Mouse (Mus musculus) ES-Bruce4 (cell line): ENCODE data around the gene Fkrp. TPM values are rescaled to one million over a fixed set of nuclear protein-coding genes. Genes with fewer than 3 reads are reported as not detected.

Experiments
- H3K27ac ChIP-seq: 2 replicates; pipeline ENCODE4 v1.5.1; 2012; ENCODE audit warnings: low read length, inconsistent platforms; ENCODE audit not compliant: insufficient read depth
- H3K27me3 ChIP-seq: 2 replicates; pipeline ENCODE4 v1.6.1; 2012; ENCODE audit warnings: mild to moderate bottlenecking, low read length, inconsistent platforms; ENCODE audit not compliant: control insufficient read depth, poor library complexity, insufficient read depth, severe bottlenecking
- H3K36me3 ChIP-seq: 2 replicates; pipeline ENCODE4 v1.6.1; 2012; ENCODE audit warnings: inconsistent platforms, mild to moderate bottlenecking, low read length, moderate library complexity; ENCODE audit not compliant: control insufficient read depth, poor library complexity, insufficient read depth, severe bottlenecking
- H3K4me1 ChIP-seq: one replicate; pipeline ENCODE4 v1.8.1; 2011; ENCODE audit warnings: low read length; ENCODE audit not compliant: control insufficient read depth, insufficient read depth
- H3K4me3 ChIP-seq: 2 replicates; pipeline ENCODE4 v1.5.1; 2011; ENCODE audit warnings: low read depth, mild to moderate bottlenecking, low read length
- H3K9ac ChIP-seq: 2 replicates; pipeline ENCODE4 v1.6.1; 2012; ENCODE audit warnings: low read depth, mild to moderate bottlenecking, inconsistent platforms; ENCODE audit not compliant: poor library complexity, severe bottlenecking
- H3K9me3 ChIP-seq: replicated peaks from 2 replicates; pipeline ENCODE4 v1.6.1; 2012; ENCODE audit warnings: mild to moderate bottlenecking, low read length, inconsistent platforms; ENCODE audit not compliant: control insufficient read depth, poor library complexity, insufficient read depth, severe bottlenecking
- CTCF ChIP-seq: IDR thresholded peaks from one replicate; pipeline ENCODE4 v1.8.1; 2011; ENCODE audit warnings: low read depth, low read length
- EP300 ChIP-seq: IDR thresholded peaks from 2 replicates; pipeline ENCODE4 v1.6.1; 2011; ENCODE audit warnings: low read depth, low read length; ENCODE audit not compliant: insufficient read depth
- POLR2A ChIP-seq: IDR thresholded peaks from one replicate; pipeline ENCODE4 v1.8.1; 2011; ENCODE audit warnings: low read length; ENCODE audit not compliant: insufficient read depth
- polyA plus RNA-seq: library from polyadenylated mRNA; stranded (reverse); fragments of >200 nt; gene quantifications from 2 replicates; pipeline ENCODE4 v1.2.4, GENCODE M21; 2011; ENCODE audit warnings: low read depth; ENCODE audit not compliant: missing spikeins, insufficient read depth, insufficient read length

Fkrp gene
- polyA plus RNA-seq = 14.7 and 17.4 TPM in 2 replicates

DNA sequence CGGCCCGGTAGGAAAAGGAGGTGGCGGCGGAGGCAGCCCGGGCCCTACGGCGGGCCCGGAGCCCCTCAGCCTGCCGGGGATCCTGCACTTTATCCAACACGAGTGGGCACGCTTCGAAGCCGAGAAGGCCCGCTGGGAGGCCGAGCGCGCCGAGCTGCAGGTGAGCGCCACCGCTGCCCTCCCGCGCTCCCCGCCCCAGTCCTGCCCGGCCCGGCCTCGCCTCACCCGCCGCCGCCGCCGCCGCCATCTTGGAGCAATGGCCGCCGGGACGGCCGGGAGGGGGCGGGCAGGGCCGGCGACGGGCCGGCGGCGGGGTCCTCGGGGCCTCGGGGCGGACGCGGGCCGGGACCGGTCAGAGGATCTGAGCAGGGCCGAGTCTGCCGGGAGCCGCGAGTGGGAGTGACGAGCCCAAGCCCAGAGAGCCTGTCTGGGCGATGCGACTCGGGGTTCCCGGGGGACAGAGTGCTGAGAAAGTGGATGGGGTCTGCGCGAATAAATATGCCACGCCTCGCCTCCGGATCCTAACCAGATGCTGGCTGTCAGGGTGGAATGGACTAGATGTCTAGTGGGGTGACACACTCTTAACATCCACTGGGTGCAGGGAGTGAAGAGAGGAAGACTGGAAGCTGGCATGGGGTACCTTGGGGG, at the start of gene Fkrp:
TSS of gene Fkrp (minus strand) at position 258 of the 648 bp plus-strand sequence.
- no peak for TF ChIP-seq EP300
- TF ChIP-seq POLR2A = no peak
- no peak for TF ChIP-seq CTCF
- Histone ChIP-seq H3K9me3 (no peaks in the 10 kb centered on the region), H3K27me3 (no peaks in the 10 kb centered on the region), H3K4me1 (no peaks in the 10 kb centered on the region), H3K4me3 (peak within 1 kb of the TSS; percentile 95), H3K36me3 (no peaks in the 10 kb centered on the region), H3K9ac (peak within 1 kb of the TSS; percentile 96), H3K27ac (no peak within 1 kb of the TSS)

DNA sequence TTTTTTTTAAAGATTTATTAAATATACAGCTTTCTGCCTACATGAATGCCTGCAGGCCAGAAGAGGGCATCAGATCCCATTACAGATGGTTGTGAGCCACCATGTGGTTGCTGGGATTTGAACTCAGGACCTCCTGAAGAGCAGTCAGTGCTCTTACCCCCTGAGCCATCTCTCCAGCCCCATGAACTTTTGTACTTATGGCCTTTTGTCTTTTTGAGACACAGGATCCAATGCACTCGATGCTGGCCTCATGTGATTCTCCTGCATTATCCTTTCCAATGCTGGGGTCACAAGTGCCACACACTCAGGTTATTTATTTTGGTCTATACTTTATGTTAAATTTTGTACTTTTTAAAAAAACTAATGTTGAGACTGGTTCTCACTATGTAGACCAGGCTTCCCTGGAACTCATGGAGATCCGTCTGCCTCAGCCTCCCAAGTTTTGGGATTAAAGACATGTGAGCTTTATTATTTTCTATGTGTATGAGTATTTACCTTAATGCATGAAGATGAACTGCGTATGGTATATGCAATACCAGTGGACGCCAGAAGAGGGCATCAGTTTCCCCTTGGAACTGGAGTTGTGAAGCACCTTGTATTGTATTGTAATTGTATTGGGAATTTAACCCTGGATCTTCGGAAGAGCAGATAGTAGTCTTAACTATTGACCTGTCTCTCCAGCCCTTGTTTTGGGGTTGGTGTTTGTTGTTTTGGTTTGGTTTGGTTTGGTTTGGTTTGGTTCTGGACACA, 43.5 kb upstream of the Fkrp start:
- TF ChIP-seq CTCF (peak; percentile 6), POLR2A (no peak)
- H3K36me3 ChIP-seq = no peaks in the 10 kb centered on the region
- H3K27ac ChIP-seq = no peak overlapping the region
- no peaks in the 10 kb centered on the region for H3K4me1 ChIP-seq
- H3K27me3 ChIP-seq = no peaks in the 10 kb centered on the region
- no peaks in the 10 kb centered on the region for H3K9me3 ChIP-seq
- no peak overlapping the region for H3K9ac ChIP-seq
- H3K4me3 ChIP-seq = no peak overlapping the region

DNA sequence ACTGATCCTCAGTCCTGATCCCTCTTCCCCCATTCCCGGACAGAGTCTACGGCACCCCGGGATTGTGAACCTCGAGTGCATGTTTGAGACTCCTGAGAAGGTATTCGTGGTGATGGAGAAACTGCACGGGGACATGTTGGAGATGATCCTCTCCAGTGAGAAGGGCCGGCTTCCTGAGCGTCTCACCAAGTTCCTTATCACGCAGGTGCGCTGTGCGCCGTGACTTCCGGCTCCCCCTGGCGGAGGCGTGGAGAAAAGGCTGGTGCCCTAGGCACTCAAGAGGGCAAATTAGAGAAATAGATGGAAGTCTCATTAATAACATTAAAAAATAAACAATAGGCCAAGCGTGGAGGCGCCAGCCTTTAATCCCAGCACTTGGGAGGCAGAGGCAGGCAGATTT, 41.8 kb upstream of the Fkrp start:
- Histone ChIP-seq H3K9me3 (no peaks in the 10 kb centered on the region), H3K36me3 (no peaks in the 10 kb centered on the region), H3K4me1 (peaks cover under 1% of the 10 kb centered on the region), H3K27ac (no peak overlapping the region), H3K27me3 (no peaks in the 10 kb centered on the region), H3K4me3 (peak overlapping the region; percentile 55), H3K9ac (0 out of 2 replicates have a peak overlapping the region, but pooled peaks have one; percentile 25)
- no peak for TF ChIP-seq EP300
- peak; percentile 86 for TF ChIP-seq CTCF
- TF ChIP-seq POLR2A = no peak

- TF ChIP-seq CTCF (no peak), POLR2A (no peak), EP300 (no peak)
- no peaks in the 10 kb centered on the region for H3K9me3 ChIP-seq
- peaks cover 5% of the 10 kb centered on the region for H3K4me1 ChIP-seq
- no peak overlapping the region for H3K9ac ChIP-seq
- no peak overlapping the region for H3K4me3 ChIP-seq
- H3K27me3 ChIP-seq = no peaks in the 10 kb centered on the region
- H3K27ac ChIP-seq = no peak overlapping the region
- no peaks in the 10 kb centered on the region for H3K36me3 ChIP-seq
These were observed 36.8 kb upstream of the Fkrp start for GRCm38 (mm10) chr7:16853302-16853831.

DNA sequence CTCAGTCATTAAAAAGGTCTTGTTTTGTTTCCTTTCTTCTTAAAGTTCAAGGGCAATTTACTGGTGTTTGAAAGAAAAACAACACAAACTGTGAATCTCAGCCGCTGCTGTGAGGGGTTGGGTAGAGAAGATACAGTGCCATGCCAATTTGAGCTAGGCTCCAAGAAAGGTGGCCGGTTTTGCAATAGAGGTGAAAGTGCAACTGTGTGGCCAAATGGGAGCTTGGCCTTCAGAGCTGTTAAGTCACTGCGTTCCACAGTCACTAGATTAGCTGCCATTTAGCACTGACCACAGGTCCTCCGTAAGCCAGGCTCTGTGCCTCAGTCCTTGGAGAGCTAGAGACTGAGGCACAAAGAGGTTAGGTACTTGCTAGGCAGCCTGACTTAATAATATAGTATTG, 35.1 kb upstream of the Fkrp start:
- TF ChIP-seq CTCF (no peak), EP300 (no peak), POLR2A (no peak)
- Histone ChIP-seq H3K4me3 (no peak overlapping the region), H3K9ac (no peak overlapping the region), H3K4me1 (peaks cover 5% of the 10 kb centered on the region), H3K27me3 (no peaks in the 10 kb centered on the region), H3K36me3 (no peaks in the 10 kb centered on the region), H3K9me3 (no peaks in the 10 kb centered on the region), H3K27ac (no peak overlapping the region)

- TF ChIP-seq POLR2A = no peak
- TF ChIP-seq EP300 = no peak
- TF ChIP-seq CTCF = peak; percentile 76
- Histone ChIP-seq H3K27me3 (no peaks in the 10 kb centered on the region), H3K4me1 (peaks cover 7% of the 10 kb centered on the region), H3K36me3 (no peaks in the 10 kb centered on the region), H3K9me3 (no peaks in the 10 kb centered on the region), H3K27ac (no peak overlapping the region), H3K9ac (no peak overlapping the region), H3K4me3 (no peak overlapping the region)
These were observed 32.0 kb upstream of the Fkrp start for GRCm38 (mm10) chr7:16848579-16848978.
